Mouse (Mus musculus) thymus, postnatal 4 days (tissue): ENCODE measurements around the gene E4f1.
"Not testable (repeated sequence)": the region's sequence is repeated elsewhere in the genome, so short reads cannot be mapped to it uniquely, and the experiment has no call there.

Source experiments
- DNase-seq: peaks from one replicate; pipeline ENCODE4 v3.0.0; 2021

The E4f1 gene

GRCm38 (mm10) chr17:24454756-24455522 is 15.2 kb downstream of the E4f1 start:
- peak; percentile 99 for DNase-seq

- DNase-seq: no peak
Observed at GRCm38 (mm10) chr17:24454218-24454755, 15.8 kb downstream of the E4f1 start.

- no peak for DNase-seq
Observed at GRCm38 (mm10) chr17:24453372-24453771, 16.7 kb downstream of the E4f1 start.

- DNase-seq: no peak
Observed at GRCm38 (mm10) chr17:24451220-24451619, 18.9 kb downstream of the E4f1 start.

GRCm38 (mm10) chr17:24449507-24449906 is 20.6 kb downstream of the E4f1 start:
- DNase-seq: no peak

GRCm38 (mm10) chr17:24446590-24446989 is 23.5 kb downstream of the E4f1 start:
- no peak for DNase-seq

- DNase-seq: no peak
Observed at GRCm38 (mm10) chr17:24443409-24443808, 26.7 kb downstream of the E4f1 start.

- no peak for DNase-seq
Observed at GRCm38 (mm10) chr17:24442632-24443155, 27.4 kb downstream of the E4f1 start, which contains the start of gene Dnase1l2. Gene Dnase1l2, minus strand, starts transcription at chr17:24443105.

GRCm38 (mm10) chr17:24442107-24442506 is 28.0 kb downstream of the E4f1 start:
- DNase-seq: no peak

GRCm38 (mm10) chr17:24441148-24441547 is 29.0 kb downstream of the E4f1 start:
- DNase-seq: peak; percentile 48

GRCm38 (mm10) chr17:24440377-24440776 is 29.7 kb downstream of the E4f1 start:
- no peak for DNase-seq

- peak; percentile 36 for DNase-seq
Observed at GRCm38 (mm10) chr17:24437016-24437415, 33.1 kb downstream of the E4f1 start.

GRCm38 (mm10) chr17:24429201-24429983 is 40.7 kb downstream of the E4f1 start:
- no peak for DNase-seq

- no peak for DNase-seq
Observed at GRCm38 (mm10) chr17:24427170-24427557, 42.9 kb downstream of the E4f1 start.

GRCm38 (mm10) chr17:24426471-24427169 is 43.5 kb downstream of the E4f1 start, which contains the start of gene Eci1:
Gene Eci1, plus strand, starts transcription at chr17:24426641.
- peak; percentile 79 for DNase-seq

- no peak for DNase-seq
Observed at GRCm38 (mm10) chr17:24425905-24426304, 44.2 kb downstream of the E4f1 start.

- DNase-seq: not testable (repeated sequence)
Observed at GRCm38 (mm10) chr17:24425326-24425725, 44.8 kb downstream of the E4f1 start.

GRCm38 (mm10) chr17:24424489-24424888 is 45.6 kb downstream of the E4f1 start:
- no peak for DNase-seq

- DNase-seq: no peak
Observed at GRCm38 (mm10) chr17:24423114-24423513, 47.0 kb downstream of the E4f1 start.

GRCm38 (mm10) chr17:24416051-24416652 is 54.0 kb downstream of the E4f1 start:
- no peak for DNase-seq

GRCm38 (mm10) chr17:24415011-24415410 is 55.1 kb downstream of the E4f1 start:
- DNase-seq: no peak
